Mouse (Mus musculus): ENCODE measurements around the gene Rrm2. TPM values are rescaled to one million over a fixed set of nuclear protein-coding genes. Genes with fewer than 3 reads are reported as not detected.

The Rrm2 gene
- polyA plus RNA-seq, 1 experiment from 2014 or later: 26.1 TPM

- Histone ChIP-seq H3K9me3 (ENCODE audit: control insufficient read depth, low read length) (no peaks in the 10 kb centered on the region), H3K4me1 (ENCODE audit: control insufficient read depth, insufficient read depth, low read length) (0 out of 2 replicates have a peak, but pooled peaks cover 5% of the 10 kb centered on the region), H3K27ac (ENCODE audit: low read depth, low read length) (no peak overlapping the region), H3K27me3 (ENCODE audit: control insufficient read depth, insufficient read depth, low read length) (no peaks in the 10 kb centered on the region), H3K4me3 (ENCODE audit: low read depth, low read length) (no peak overlapping the region), H3K4me2 (ENCODE audit: low read depth, low read length) (no peak overlapping the region), H3K36me3 (ENCODE audit: control insufficient read depth, insufficient read depth, low read length) (no peaks in the 10 kb centered on the region), H3K9ac (replicated peaks; ENCODE audit: low read depth, low read length) (no peak overlapping the region)
- 16% methylated on average over 5 of the region's 5 CpGs for WGBS
- no peak for ATAC-seq (ENCODE audit: low read depth)
Observed at GRCm38 (mm10) chr12:24754693-24755092, 46.7 kb downstream of the Rrm2 start.

- Histone ChIP-seq H3K27me3 (ENCODE audit: control insufficient read depth, insufficient read depth, low read length) (no peaks in the 10 kb centered on the region), H3K27ac (ENCODE audit: low read depth, low read length) (no peak overlapping the region), H3K9ac (replicated peaks; ENCODE audit: low read depth, low read length) (no peak overlapping the region), H3K4me3 (ENCODE audit: low read depth, low read length) (no peak overlapping the region), H3K9me3 (ENCODE audit: control insufficient read depth, low read length) (no peaks in the 10 kb centered on the region), H3K4me1 (ENCODE audit: control insufficient read depth, insufficient read depth, low read length) (0 out of 2 replicates have a peak, but pooled peaks cover 5% of the 10 kb centered on the region), H3K4me2 (ENCODE audit: low read depth, low read length) (no peak overlapping the region), H3K36me3 (ENCODE audit: control insufficient read depth, insufficient read depth, low read length) (no peaks in the 10 kb centered on the region)
- WGBS: 90% methylated on average over 9 of the region's 9 CpGs
- no peak for ATAC-seq (ENCODE audit: low read depth)
Observed at GRCm38 (mm10) chr12:24755471-24755870, 47.4 kb downstream of the Rrm2 start.

- Histone ChIP-seq H3K9ac (replicated peaks; ENCODE audit: low read depth, low read length) (no peak overlapping the region), H3K27me3 (ENCODE audit: control insufficient read depth, insufficient read depth, low read length) (no peaks in the 10 kb centered on the region), H3K9me3 (ENCODE audit: control insufficient read depth, low read length) (no peaks in the 10 kb centered on the region), H3K4me1 (ENCODE audit: control insufficient read depth, insufficient read depth, low read length) (0 out of 2 replicates have a peak, but pooled peaks cover 8% of the 10 kb centered on the region), H3K4me3 (ENCODE audit: low read depth, low read length) (no peak overlapping the region), H3K36me3 (ENCODE audit: control insufficient read depth, insufficient read depth, low read length) (no peaks in the 10 kb centered on the region), H3K27ac (ENCODE audit: low read depth, low read length) (no peak overlapping the region), H3K4me2 (ENCODE audit: low read depth, low read length) (no peak overlapping the region)
- ATAC-seq (ENCODE audit: low read depth): no peak
Observed at GRCm38 (mm10) chr12:24757387-24757786, 49.3 kb downstream of the Rrm2 start.

- Histone ChIP-seq H3K9me3 (ENCODE audit: control insufficient read depth, low read length) (no peaks in the 10 kb centered on the region), H3K27ac (ENCODE audit: low read depth, low read length) (no peak overlapping the region), H3K9ac (replicated peaks; ENCODE audit: low read depth, low read length) (no peak overlapping the region), H3K27me3 (ENCODE audit: control insufficient read depth, insufficient read depth, low read length) (no peaks in the 10 kb centered on the region), H3K36me3 (ENCODE audit: control insufficient read depth, insufficient read depth, low read length) (no peaks in the 10 kb centered on the region), H3K4me3 (ENCODE audit: low read depth, low read length) (no peak overlapping the region), H3K4me1 (ENCODE audit: control insufficient read depth, insufficient read depth, low read length) (0 out of 2 replicates have a peak, but pooled peaks cover 8% of the 10 kb centered on the region), H3K4me2 (ENCODE audit: low read depth, low read length) (no peak overlapping the region)
- WGBS: 16% methylated on average over 6 of the region's 6 CpGs
- peak; percentile 69 for ATAC-seq (ENCODE audit: low read depth)
Observed at GRCm38 (mm10) chr12:24758374-24758773, 50.3 kb downstream of the Rrm2 start.

GRCm38 (mm10) chr12:24762253-24762652 is 54.2 kb downstream of the Rrm2 start:
- Histone ChIP-seq H3K4me2 (ENCODE audit: low read depth, low read length) (0 out of 2 replicates have a peak overlapping the region, but pooled peaks have one; percentile 11), H3K36me3 (ENCODE audit: control insufficient read depth, insufficient read depth, low read length) (no peaks in the 10 kb centered on the region), H3K27me3 (ENCODE audit: control insufficient read depth, insufficient read depth, low read length) (no peaks in the 10 kb centered on the region), H3K4me1 (ENCODE audit: control insufficient read depth, insufficient read depth, low read length) (0 out of 2 replicates have a peak, but pooled peaks cover 8% of the 10 kb centered on the region), H3K9me3 (ENCODE audit: control insufficient read depth, low read length) (no peaks in the 10 kb centered on the region), H3K27ac (ENCODE audit: low read depth, low read length) (no peak overlapping the region), H3K4me3 (ENCODE audit: low read depth, low read length) (no peak overlapping the region), H3K9ac (replicated peaks; ENCODE audit: low read depth, low read length) (no peak overlapping the region)
- no peak; the same call in 1 of the 2 replicates for ATAC-seq (ENCODE audit: low read depth)
- 1% methylated on average over 3 of the region's 3 CpGs for WGBS

Other genes starting within 250 kb of the Rrm2 start
- gene Taf1b, start 209.9 kb upstream of the Rrm2 start, polyA plus RNA-seq (2014; fragmentation: Nextera tagmentation; extraction: Ambion mirVana): 38.4 and 39.0 TPM in 2 replicates
- 0.30 and 0.48 TPM in 2 replicates for gene Grhl1, start 136.0 kb upstream of the Rrm2 start, polyA plus RNA-seq (2014; fragmentation: Nextera tagmentation; extraction: Ambion mirVana)
- gene Klf11, start 57.0 kb upstream of the Rrm2 start, polyA plus RNA-seq (2014; fragmentation: Nextera tagmentation; extraction: Ambion mirVana): 13.3 and 18.8 TPM in 2 replicates
- 1.3 and 2.2 TPM in 2 replicates for gene Cys1, start 26.4 kb upstream of the Rrm2 start, polyA plus RNA-seq (2014; fragmentation: Nextera tagmentation; extraction: Ambion mirVana)
- 80.5 and 93.8 TPM in 2 replicates for gene Mboat2, start 122.6 kb downstream of the Rrm2 start, polyA plus RNA-seq (2014; fragmentation: Nextera tagmentation; extraction: Ambion mirVana)